Mouse (Mus musculus) adrenal gland, adult 18-20 months (tissue): ENCODE measurements around the gene Prkcb. TPM values are rescaled to one million over a fixed set of nuclear protein-coding genes. Genes with fewer than 3 reads are reported as not detected.

Experiments
- DNase-seq, 2 experiments: peaks; one replicate each; pipeline ENCODE4 v3.0.0; 2021 to 2022; ENCODE audit warnings: low spot score in 2 of 2
- total RNA-seq, 2 experiments: library from RNA; stranded (reverse); gene quantifications; 1 replicate in 1 of 2; 2 replicates in 1 of 2; pipeline ENCODE4 v1.2.3; 2021

The Prkcb gene
- total RNA-seq, 2 experiments from 2014 or later, result 12.4 to 18.9 TPM

GRCm38 (mm10) chr7:122289243-122290111 is 926 bp downstream of the Prkcb start:
- DNase-seq, result peak in 1 of 2 experiments; percentile 32

- DNase-seq, result no peak
These were observed 1.6 kb downstream of the Prkcb start for GRCm38 (mm10) chr7:122290165-122290564.

- no peak for DNase-seq
These were observed 2.2 kb downstream of the Prkcb start for GRCm38 (mm10) chr7:122290771-122291170.

DNA sequence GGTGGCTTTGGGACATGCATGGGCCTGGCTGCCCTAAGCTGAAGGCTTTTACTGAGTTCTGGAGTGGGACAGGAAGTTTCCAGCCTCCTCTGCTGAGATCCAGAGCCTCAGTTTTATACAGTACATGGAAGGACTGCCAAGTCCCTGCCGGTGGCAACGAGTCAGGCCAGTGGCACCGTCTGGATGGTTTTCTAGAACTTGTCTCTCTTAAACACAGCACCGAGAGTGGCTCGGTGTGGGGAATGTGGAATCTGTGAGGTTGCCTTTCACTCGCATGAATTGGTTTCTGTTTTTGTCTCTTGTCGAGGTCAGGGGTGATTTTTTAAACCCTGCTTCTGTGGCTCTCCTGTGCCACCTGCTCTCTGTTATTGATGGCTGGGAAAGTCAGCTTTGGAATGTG is 3.6 kb downstream of the Prkcb start:
- DNase-seq, result no peak

GRCm38 (mm10) chr7:122294111-122294510 is 5.6 kb downstream of the Prkcb start:
- no peak for DNase-seq

DNA sequence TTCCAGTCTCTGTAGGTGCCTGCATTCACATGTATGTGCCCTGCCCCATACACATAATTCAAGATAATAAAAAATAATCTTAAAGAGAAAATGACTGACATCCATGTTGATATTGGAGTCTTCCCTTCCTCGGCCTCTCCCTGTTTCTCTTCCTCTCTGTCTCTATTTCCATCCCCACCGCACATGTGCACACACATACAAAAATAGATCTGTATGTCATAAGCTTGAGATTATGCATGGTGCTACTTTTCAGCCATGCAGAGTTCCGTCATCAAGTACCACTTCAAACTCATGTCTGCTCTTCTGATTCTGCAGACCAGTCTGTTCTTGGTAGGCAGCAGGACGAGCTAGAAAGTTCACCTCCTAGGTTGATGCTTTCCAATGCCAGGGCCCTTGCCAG is 6.8 kb downstream of the Prkcb start:
- no peak for DNase-seq

GRCm38 (mm10) chr7:122296331-122296730 is 7.8 kb downstream of the Prkcb start:
- no peak for DNase-seq

DNA sequence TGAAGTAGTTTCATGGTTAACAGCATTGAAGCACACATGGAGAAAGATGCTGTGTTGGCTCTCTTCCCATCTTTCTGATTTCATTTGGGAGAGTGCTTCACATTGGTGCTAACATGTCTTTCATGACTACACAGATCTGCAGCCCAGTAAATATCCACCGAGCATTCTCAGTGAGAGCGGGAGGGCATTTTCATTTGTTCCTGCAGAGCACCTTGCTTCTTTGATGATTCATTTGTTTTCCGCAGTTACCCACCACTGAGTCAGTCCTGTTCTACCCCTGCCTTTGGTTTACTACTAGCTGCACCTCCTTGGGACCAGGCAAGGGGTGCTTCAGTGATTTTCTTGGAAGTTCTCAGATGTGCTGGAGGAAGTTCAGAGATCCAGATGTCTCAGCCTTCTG is 8.3 kb downstream of the Prkcb start:
- no peak for DNase-seq

DNA sequence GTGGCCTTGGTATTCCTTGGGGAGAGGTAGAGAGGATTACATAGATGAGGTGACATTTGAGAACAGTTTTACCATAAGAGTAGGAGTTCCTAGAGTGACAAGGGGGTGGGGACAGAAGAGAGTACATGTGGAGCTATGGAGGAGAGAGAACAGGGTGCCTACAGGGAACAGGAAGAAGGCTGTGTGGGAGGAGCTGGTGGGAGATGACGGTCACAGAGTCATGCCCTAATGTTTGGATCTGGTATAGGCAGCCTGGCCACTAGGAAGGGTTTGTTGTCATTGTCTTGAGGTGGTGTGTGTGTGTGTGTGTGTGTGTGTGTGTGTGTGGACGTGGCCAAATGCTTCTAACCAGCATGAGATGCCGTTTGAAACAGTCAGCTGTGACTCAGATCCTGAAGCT is 9.1 kb downstream of the Prkcb start:
- DNase-seq, result no peak

DNA sequence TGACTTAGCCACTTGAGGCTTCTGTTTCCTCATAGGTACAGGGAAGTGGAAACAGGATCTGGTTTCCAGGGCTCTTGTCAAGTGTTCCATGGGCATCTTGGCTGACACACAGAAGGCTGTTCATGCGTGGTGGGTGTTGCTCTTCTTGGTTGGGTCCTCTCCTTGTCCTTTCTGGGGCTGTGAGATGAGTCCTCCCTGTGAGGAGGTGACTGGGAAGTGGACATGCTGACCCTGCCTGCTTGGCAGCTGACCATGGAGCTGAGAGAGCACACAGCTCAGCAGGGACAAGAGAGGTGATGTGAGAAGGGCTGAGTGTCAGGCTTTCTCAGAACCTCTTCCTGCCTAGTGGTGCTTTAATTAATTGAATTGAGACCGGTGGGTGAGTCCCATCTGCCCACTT is 10.2 kb downstream of the Prkcb start:
- DNase-seq, result no peak

- no peak for DNase-seq
These were observed 12.0 kb downstream of the Prkcb start for GRCm38 (mm10) chr7:122300538-122300937.

DNA sequence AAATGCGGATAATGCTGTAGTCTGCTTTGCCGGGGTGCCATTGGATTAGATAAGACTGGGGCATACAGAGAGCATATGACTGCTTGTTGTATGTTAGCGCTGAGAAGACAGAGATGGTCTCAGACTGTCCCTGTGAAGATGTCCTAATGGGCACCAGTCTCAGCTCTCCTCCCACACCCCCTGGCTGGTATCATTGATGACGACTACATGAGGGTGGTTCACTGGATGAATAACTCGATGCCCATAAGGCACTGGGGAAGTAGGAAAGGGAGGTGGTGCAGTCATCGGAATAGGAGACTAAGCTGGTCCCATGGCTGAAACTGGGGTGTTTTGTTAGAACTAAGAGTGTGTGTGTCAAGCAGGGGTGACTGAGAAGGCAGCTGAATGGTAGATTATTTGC is 14.0 kb downstream of the Prkcb start:
- DNase-seq, result no peak

- no peak for DNase-seq
These were observed 15.4 kb downstream of the Prkcb start for GRCm38 (mm10) chr7:122303988-122304387.

DNA sequence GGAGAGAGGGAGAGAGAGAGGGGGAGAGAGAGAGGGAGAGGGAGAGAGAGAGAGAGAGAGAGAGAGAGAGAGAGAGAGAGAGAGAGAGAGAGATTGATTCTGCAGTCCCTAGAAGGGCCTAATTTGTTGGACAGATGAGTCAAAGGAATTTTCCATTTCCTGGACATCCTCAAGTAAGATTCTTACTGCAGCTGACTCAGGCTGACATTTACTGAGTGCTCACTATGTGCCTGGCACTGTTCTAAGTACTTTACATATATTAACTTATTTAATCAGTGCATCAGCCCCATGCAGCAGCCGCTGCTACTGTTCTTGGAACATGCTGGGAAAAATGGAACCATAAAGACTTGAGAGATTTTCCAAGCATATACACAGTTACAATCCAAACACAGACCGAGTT is 16.0 kb downstream of the Prkcb start:
- DNase-seq, result no peak

- DNase-seq, result no peak
These were observed 18.7 kb downstream of the Prkcb start for GRCm38 (mm10) chr7:122307241-122307640.

DNA sequence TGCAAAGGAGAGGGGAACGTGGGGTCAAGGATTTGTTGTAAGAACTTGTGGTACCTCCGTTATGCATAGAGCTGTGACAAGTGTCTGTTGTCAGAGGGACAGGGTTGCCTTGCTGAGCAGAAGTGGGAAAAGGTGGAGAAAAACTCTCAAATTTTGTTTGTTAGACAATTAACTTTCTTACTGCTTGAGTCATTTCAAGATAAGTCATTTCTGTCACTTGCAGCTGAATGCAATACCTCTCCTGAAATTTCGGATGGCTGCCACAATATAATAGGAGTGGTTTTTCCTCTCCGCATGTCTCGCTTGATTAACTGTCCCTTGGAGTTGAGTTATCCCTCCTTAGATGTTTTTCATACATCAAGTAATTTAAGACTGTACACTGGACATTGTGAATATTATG is 20.1 kb downstream of the Prkcb start:
- no peak for DNase-seq

DNA sequence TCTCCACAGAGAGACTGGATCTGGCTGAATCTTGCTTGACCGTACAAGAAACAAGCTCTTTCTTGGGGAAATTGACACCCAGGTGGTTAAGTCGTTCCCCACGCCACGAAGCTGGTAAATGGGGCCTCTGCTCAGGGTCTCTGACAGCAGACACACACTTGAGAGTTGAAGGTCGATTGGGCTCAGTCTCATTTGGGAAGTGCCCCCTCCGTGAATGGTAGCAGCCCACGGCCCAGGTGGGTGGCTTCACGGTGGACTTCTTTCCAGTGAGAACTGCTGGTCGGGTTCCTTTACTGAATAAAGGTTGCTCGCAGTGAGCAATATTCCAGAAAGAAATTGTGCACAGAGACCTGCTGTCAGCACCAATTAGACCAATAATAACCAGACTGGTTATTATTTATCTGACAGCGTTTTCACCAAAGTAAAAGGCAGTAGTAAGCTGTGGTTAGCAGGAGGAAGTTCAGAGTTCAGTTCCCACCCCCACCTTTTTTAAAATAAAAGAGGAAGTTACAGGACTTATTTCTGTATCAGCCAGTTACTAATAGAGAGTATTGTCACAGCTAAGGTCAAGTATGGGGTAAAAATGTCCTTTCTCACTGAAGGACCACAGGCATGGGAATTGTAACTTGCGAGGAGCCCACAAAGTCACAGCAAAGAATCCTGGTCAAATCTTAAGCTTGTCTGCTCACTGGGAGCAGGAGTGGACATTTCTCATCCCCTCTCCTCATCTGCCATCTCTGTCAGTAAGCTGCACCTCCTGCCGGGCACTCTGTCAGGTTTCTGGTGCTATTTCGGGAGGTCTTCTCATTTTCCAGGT is 21.6 kb downstream of the Prkcb start:
- no peak for DNase-seq

DNA sequence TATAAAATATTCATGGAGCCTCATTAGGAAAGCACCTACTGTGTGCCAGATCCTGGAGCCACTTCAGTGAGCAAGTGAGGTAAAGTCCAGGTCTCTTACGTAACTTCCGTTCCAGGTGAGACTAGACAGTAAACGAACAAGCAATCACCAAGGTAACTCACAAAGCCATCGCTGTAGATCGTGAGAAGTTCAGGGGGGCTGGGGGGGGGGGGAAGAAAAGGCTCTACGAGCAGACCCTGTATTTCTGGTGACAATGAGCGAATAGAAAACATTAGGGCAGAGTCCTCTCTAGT is 22.1 kb downstream of the Prkcb start:
- no peak for DNase-seq

- no peak for DNase-seq
These were observed 25.3 kb downstream of the Prkcb start for GRCm38 (mm10) chr7:122313690-122314477.

DNA sequence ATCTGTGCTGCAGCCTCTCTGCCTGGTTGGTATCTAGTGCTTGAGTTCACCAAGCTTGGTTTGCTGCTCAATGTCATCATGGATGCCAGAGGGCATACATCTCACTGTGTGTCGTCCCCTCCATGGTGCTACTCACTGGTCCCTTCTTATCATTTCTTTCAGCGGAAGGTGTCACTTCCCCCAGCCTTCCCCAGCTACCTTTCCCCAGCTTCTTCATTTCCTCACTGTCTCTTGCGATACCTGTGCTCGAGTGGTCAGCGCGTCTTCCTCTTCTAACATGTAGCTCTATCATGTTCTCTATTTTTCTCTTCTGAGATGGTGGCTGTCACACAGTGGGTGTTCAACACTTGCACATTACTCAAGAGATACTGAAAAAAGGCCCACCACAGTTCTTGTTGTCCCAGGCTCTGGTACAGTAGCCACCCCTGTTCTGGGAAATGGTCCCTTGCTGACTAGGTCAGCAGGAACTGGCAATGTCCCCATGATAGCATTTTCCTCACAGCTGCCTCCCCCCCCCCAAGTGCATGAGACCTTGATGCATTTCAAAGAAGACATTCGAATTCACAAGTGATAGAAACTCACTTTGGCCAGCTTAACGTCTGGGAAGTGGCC is 27.3 kb downstream of the Prkcb start:
- DNase-seq, result no peak

GRCm38 (mm10) chr7:122316681-122317080 is 28.1 kb downstream of the Prkcb start:
- DNase-seq, result no peak
